Mouse (Mus musculus) left cerebral cortex, adult 9 months (tissue): ENCODE results near the gene Rnf168.
"Not testable (repeated sequence)": the region's sequence is repeated elsewhere in the genome, so short reads cannot be mapped to it uniquely, and the experiment has no call there.

ENCODE experiments used
- DNase-seq, 2 experiments: peaks; one replicate each; pipeline ENCODE4 v3.0.0; 2022; ENCODE audit warnings: low spot score in 2 of 2

The Rnf168 gene

DNA sequence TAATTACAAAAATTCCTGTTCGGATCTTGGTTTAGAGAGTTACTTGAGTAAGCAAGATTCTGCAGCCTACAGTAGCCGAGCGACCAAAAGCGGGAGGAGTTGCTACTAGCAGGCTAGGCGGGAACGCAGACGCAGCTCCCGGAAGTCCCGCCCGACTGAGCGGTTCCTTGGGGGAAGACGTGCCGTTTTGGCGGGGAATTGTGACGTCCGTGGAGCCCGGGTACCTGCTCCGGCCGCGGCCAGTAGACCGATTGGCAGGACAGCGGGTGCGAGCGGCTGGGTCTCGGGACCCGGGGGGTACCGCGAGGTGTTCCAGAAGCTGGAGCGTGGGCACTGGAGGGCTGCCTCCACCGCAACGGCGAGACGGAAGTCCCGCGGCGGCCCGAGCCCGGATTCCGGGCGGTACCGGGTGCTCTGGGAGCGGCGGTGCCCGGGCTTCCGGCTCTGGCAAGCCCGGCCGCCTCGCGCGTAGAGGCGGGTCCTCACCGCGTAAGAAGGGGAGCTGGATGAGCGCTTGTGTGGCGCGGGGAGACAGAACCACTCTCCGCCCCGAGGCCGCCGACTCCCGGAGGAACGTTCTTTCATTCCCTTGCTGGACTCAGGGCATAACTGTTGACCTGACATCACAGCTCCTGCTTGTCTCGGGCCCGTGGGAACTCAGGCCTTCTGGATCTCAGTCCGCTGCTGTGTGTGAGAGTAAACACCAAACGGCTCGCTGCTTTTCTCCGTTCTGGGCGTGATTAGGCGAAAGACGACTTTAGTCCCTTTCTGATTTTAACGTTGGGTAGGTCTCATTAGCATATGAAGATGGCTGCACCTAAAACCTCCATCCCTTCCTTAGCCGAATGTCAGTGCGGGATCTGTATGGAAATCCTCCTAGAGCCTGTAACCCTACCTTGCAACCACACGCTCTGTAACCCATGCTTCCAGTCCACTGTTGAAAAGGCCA, at the start of gene Rnf168:
Gene Rnf168, plus strand, starts transcription at position 152 of the 949 bp plus-strand sequence.
- DNase-seq: peak; percentile 72 to 90

DNA sequence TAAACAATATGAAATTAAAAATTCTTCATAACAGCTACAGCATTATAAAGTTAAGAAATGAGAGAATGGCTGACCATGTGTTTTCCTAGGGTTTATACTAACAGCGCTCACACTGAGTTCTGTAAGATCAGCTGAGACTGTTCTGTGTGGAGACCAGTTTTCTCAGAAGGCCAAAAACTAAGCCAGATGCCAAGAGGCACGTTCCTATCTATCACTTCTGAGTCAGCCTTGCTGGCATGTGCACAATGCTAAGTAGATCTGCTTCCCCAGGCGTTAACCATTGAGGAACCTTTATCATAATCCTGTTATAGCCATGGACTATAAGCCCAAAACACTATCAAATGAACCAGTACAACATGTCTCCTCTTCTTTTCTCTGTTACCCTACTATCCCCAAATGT, 45.2 kb upstream of the Rnf168 start:
- not testable (repeated sequence) for DNase-seq

DNA sequence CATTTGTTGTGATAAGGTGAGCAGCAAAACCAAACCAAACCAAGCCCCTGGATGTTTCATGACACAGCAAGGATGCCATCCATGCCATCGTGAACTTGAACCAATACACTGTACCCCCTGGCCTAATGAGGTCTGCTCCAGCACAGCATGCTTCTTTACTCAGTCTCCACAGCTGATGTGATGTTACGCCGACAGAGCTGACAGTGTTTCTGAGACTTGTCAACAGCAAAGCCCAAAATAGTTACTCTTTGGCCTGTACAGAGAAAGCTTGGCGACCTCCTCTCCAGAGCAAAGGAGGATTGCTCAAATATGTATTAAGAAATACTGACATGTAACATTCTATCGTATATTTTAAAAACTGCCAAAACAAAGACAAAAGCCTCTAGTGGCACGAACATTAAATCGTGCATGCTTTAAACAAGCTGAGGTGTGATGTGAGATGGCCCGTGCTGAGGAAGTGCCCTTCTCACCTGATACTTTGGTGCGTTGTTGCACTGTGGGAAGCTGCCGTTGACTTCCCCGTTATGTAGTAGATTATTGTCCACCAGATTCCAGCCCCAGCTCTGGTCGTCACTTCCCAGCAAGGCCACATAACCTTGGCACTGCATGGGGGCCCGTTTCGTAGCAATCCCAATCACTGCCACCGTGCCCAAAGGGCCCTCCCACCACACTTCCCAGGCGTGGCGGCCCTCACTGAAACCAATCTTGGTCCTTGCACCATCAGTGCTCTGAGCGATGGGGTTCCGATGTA, 39.2 kb upstream of the Rnf168 start:
- DNase-seq: no peak

DNA sequence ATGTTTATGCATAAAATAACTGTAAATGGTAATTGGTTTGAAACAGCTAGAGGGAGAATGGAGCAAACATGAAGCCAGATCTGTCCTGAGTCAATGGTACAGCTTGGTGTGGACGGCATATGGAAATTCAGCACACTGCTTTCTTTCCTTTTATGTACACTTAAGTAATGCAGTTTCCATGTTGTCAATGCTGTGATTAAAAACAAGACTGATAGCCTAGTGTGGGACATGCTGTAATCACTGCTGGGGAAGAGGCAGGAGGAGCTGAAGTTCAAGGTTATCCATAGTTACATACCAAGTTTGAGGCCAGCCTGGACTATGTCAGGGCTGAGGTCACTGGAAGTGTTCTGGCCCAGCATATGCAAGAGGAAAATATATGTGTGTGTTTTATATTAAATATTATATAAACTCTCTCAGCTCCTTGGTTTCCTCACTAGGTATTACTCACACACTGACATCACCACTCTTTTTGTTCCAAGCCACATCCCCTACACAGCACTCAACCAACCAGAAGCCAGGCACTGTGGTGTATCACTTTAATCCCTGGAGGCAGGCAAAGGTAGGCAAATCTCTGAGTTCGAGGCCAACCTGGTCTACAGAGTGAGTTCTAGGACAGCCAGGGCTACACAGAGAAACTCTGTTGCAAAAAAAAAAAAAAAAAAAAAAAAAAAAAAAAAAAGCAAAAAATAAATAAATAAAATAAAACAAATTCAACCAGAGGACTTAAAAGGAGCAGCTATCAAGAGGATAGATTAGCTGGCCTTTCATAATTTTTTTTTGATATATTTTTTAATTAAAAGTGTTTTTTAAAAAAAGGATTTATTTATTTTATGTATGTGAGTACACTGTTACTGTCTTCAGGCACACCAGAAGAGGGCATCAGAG, 37.6 kb upstream of the Rnf168 start:
- DNase-seq: no peak

DNA sequence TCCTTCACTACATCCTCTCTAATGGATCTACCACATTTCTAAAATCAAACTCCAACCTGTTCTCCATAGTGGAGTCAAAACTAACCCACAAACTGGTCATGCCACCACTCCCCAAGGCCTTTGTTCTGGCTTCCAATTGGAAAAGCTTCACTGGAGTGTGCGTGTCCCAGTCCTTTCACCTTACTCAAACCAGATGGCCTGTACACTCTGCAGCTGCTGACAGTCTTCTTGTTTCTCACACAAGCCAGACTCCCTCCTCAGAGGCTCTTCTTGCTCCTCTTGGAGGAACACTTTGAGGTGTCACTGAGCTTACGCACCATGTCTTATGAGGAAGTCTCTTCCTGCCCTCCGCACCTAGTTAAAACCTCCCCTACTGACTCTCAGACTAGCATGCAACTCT, 33.4 kb upstream of the Rnf168 start:
- DNase-seq: no peak

DNA sequence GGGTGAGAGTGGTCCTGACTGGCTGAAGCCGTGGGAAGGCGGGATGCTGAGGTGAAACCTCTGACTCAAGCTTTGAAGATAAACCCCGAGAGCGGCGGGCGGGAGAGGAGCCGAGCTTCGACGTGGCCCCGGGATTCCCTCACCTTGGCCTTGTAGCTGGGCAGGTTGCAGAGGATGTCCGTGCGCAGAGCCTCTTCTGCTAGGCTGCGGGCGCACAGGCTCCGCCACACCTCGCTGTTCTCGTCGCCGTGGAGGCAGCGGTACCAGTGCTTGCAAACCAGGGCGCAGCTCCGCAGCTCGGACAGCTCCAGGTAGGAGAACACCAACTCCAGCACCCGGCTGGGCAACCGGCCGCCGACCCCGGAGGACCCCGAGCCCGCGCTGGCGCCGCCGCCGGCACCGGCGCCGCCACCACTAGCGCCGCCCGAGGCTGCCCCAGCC, 30.9 kb upstream of the Rnf168 start:
- DNase-seq: peak; percentile 20 to 49

DNA sequence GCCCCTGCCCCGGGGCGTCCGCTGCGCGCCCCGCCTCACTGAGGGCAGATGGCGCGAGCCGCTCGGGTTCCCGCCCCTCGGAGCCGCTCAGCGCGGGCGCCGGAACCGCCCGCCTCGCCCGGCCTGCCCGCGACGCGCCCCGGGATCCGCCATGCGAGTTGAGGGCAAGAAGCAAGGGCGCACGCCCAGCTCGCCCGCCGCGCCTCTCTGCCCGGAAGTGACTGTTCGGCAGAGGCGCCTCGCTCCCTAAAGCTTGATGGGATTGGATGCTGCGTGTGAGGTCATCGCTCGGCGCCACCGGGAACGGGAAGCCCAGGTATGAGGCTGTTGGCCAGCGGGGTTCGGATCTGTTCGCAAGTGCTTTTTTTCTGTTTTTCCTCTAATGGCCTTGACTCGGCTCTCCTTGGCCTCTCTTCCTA, 30.3 kb upstream of the Rnf168 start, which contains the start of the genes Fbxo45 and Wdr53:
Gene Fbxo45, minus strand, starts transcription at position 207 of the 419 bp plus-strand sequence.
Gene Wdr53, plus strand, starts transcription at position 276 of the 419 bp plus-strand sequence.
- DNase-seq: peak; percentile 96 to 97

DNA sequence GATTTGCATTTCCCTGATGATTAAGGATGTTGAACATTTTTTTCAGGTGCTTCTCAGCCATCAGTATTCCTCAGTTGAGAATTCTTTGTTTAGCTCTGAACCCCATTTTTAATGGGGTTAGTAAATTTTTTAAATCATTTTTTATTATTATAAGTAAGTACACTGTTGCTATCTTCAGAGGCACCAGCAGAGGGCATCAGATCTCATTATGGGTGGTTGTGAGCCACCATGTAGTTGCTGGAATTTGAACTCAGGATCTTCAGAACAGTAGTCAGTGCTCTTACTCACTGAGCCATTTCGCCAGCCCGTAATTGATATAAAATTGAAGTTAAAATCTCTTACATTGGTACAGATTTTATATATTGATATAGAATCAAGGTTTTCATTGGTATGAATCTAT, 13.0 kb upstream of the Rnf168 start:
- not testable (repeated sequence) for DNase-seq

DNA sequence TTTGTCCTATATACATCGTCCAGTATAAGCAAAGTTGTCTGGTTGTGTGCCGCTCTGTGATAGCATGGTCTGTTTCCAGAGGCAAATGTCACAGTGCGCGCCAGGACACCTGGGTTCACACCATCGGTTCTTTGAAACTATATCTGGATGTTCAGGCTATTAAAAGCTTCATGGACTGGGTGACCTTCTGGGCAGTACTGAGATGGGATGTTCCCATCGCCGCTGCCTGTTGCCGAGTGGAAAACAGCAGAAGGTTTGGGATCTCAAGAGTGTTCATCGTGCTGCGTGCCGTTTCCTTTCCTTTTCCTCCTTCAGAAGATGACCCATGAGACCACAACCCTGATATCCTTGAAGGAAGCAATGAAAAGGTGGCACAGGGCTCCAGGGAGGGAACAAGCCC, 6.0 kb upstream of the Rnf168 start, which contains the start of gene Smco1:
Gene Smco1, plus strand, starts transcription at position 178 of the 400 bp plus-strand sequence.
- DNase-seq: no peak

DNA sequence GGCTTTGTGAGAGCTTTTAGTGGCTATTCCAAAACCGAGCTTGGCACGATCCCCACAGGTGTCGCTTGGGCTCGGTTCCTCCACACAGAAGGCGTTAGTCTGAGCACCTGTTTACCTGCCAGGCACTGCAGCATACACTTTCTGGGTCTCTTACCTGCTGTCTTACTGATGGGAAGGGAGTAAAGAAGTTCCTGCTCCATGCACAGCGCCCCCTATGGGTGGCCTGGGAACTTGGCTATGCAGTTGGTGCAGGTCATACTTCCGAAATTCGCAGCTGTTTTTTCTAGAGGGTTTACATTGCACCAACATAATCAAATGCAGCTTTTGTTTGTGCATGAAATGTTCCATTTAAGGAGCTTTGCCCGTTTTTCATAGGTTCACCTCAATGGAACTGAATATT, 3.9 kb upstream of the Rnf168 start:
- DNase-seq: no peak

DNA sequence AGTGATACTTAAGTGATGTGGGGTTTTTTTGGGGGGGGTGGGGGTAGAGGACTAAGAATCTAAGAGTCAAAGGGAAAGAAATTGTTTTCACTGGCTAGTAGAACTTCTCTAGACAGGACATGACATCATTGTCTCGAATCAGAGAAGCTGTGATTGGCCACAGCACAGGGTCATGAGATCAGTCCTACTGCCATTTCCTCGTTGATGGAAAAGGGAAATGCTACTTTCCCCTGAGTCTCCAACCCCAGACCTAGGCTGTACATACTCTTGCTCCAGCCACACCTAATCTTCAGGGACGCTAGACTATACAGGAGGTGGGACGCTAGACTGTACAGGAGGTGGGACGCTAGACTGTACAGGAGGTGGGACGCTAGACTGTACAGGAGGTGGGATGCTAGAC, 2.2 kb upstream of the Rnf168 start:
- no peak for DNase-seq

DNA sequence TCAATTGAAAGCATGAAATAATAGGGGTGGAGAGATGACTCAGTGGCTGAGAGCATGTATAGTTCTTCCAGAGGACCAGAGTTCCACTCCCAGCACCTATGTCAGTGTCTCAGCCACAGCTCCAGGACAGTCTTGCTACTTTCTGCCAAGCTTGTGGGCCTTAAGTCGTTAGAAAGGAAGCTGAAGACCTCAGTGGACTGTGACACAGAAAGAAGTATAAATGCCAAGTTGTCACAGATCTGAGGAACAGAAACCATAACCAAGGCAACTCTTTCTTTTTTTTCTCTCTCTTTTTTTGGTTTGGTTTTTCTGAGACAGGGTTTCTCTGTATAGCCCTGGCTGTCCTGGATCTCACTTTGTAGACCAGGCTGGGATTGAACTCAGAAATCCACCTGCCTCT, 1.4 kb upstream of the Rnf168 start:
- no peak for DNase-seq

DNA sequence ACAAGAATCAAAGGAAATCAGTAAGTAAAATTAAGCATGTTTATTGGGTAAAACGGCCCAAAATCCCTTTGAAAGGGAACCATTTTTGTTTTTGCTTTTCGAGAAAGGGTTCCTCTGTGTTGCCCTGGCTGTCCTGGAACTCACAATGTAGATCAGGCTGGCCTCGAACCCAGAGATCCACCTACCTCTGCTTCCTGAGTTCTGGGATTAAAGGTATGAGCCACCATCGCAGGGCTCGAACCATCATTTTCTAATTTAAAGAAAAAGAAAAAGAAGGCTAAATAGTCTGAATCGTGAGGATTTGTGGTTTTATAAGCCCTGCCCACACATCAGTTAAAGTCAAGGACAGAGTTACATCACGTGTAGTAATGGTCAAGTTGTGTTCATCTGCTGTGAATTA, 1.1 kb downstream of the Rnf168 start:
- no peak for DNase-seq

DNA sequence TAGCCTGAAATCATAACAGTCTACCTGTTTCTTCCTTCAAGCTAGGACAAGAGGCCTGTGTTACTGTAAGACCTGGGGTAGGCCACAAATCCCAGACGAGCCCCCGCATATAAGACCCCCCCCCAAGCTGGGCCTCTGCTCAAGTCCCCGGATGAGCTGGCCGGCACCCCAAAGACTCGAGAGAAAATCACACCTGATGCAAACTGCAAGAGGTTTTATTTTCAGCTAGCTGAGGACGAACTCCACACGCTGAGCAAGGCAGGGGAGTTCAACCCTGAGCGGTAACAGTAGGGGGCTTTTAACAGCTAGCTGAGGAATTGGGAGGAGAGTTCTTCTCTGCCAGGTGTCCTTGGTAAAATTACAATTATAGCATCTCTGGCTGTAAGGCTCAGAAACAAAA, 3.0 kb downstream of the Rnf168 start:
- no peak for DNase-seq

DNA sequence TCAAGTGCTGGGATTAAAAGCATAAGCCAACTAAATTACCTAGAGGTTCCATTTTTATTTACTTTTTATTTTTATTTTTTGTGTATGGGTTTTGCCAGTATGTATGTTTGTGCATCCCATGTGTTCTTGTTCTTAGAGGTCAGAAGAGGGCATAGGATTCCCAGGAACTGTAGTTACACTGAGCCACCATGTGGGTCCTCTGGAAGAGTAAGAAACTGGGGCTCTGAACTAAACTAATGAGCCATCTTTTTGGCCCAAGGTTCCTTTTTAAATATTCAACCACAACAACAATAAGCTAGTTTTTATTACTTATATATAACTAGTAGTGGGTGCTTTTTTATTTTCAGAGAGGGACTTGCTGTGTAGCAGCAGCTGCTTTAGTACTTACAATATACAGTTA, 5.3 kb downstream of the Rnf168 start:
- no peak for DNase-seq

DNA sequence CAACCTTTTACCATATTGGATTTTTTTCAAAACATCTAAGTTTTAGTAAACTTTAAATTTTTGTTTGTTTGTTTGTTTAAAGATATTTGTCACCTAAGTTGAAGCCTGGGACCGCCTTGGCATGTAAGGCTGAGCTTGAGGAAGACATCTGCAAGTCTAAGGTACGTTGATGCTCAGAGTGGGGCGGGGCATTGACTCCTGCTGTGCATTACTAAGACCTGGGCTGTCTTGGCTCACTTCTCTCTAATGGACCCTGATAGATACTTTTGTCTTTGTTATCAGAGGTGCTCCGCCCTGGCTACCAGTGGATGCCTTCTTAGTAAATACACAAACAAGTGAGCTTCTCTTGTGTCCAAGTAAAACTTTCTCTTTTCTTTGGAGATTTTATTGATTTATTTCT, 14.6 kb downstream of the Rnf168 start:
- no peak for DNase-seq

DNA sequence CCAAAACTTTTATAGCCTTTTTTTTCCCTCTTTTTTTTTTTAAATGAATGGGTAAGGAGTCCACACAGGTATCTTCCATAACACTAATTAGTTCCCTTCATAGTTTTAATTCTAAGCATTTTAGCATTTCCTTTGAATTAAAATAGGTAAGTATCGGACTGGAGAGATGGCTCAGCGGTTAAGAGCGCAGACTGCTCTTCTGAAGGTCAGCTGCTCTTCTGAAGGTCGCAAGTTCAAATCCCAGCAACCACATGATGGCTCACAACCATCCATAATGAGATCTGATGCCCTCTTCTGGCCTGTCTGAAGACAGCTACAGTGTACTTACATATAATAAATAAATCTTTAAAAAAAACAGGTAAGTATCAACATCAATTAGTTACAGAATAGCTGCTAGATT, 22.4 kb downstream of the Rnf168 start:
- not testable (repeated sequence) for DNase-seq

DNA sequence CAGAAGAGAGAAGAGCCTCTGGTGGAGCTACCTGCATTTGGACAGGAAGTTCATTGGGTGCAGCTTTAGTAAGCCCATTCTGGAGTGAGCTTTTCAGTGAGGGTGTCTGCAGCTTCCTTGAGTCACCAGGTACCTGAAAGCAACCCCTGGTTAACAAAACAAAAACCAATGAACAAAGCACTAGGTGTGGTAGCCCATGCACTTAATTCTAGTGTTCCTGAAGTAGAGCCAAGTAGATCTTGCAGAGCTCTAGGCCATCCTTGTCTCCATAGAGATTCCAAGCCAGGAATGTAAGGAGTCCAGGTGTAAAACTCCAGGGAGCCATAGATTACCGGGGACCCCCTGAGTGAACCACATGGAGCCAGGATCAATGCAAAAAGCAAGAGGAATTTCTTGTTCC, 25.8 kb downstream of the Rnf168 start:
- DNase-seq: no peak

DNA sequence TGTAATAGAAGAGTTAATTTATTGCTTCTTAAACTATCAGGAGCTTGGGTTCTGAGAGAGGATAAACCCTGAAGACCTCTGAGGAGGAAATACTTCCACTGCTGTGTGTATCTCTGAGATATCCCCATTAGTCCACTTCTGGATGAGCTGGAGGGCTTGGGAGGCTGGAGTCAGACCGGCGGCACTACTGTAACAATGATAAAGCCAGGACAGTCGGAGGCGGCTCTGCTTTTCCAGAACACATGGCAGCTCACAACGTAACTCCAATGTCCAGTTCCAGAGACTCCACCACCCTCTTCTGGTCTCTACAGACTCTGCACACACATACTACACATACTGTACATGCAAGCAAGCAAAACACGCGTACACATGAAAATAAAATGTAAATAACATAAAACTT, 26.6 kb downstream of the Rnf168 start:
- DNase-seq: no peak

DNA sequence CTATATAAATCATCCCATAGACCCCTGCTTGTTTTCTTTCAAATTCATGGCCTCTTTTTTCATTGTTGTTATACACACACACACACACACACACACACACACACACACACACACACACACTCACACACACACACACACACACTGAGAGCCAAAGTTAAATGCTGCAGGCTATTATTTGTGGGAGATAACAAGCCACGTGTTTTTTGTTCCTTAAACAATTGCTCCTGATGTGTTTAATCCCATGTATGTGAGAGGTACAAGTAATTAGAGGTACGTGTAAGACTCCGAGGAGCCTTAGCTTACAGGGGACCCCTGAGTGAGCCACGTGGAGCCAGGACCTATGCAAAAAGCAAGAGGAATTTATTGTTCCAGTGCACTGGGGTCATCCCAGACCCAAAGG, 34.7 kb downstream of the Rnf168 start:
- DNase-seq: no peak

DNA sequence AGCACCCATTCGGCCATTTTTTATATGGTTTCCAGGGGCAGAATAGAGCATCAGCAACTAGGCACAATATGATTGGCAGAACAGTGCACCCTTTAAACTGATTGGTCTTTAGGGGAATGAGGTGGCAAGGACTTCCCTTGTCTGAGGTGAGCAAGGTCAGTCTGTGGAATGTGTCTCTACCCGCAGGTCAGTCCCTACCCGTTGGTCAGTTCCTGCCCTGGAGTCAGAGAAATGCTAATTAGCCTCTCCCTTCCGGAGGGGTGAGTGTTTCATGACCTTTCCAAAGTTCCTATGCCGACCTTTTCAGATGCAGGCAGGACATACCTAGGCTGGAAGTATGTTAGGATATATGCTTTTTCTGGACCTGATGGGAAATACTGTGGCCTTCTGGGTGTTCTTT, 35.1 kb downstream of the Rnf168 start:
- DNase-seq: no peak

DNA sequence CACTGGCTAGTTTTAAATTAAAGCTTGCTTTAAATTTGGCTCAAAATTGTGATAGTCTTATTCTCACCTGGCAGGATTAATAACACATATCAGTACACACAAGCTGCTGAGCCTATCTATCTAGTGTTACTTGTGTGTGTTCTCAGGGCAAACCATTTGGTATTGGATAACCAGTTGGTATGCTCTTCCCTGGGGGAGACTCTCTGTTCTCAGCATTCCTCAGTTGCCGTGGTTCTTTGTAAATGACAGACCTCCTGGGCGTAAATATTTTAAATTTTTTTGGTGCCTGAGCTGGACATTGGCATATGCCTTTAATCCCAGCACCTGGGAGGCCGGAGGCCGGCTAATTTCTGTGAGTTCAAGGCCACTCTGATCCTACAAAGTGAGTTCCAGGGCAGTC, 35.6 kb downstream of the Rnf168 start:
- no peak for DNase-seq
